Mouse (Mus musculus) MEL (cell line): Measurements from ENCODE around the gene Sox6. TPM values are rescaled to one million over a fixed set of nuclear protein-coding genes. Genes with fewer than 3 reads are reported as not detected.

Experiments
- DNase-seq: peaks from one replicate; pipeline ENCODE4 v3.0.0; 2011; ENCODE audit warnings: low read depth, low spot score
- H3K27ac ChIP-seq: 2 replicates; pipeline ENCODE4 v1.5.1; 2012; ENCODE audit warnings: low read depth, mild to moderate bottlenecking, control low read depth, low read length, moderate library complexity; ENCODE audit not compliant: control insufficient read depth
- H3K27me3 ChIP-seq, 2 experiments: fragments of 150-350 bp in 1 of 2; sonication (generic) in 1 of 2; 2 replicates each; pipeline ENCODE4 v1.6.1; 2012; ENCODE audit warnings: low read length in 2 of 2, mild to moderate bottlenecking in 2 of 2, improper control_type of control experiment in 1 of 2, moderate library complexity in 1 of 2; ENCODE audit not compliant: insufficient read depth in 2 of 2, control insufficient read depth in 1 of 2
- H3K36me3 ChIP-seq, 2 experiments: 2 replicates each; pipeline ENCODE4 v1.6.1; 2012 to 2014; ENCODE audit warnings: low read length in 2 of 2, improper control_type of control experiment in 1 of 2, inconsistent platforms in 1 of 2, mild to moderate bottlenecking in 1 of 2; ENCODE audit not compliant: insufficient read depth in 2 of 2, control insufficient read depth in 1 of 2
- H3K4me1 ChIP-seq, 2 experiments: fragments of 150-350 bp in 1 of 2; sonication (generic) in 1 of 2; 2 replicates each; pipeline ENCODE4 v1.6.1; 2012; ENCODE audit warnings: low read length in 2 of 2, improper control_type of control experiment in 1 of 2, mild to moderate bottlenecking in 1 of 2; ENCODE audit not compliant: insufficient read depth in 2 of 2, control insufficient read depth in 1 of 2
- H3K4me3 ChIP-seq, 2 experiments: fragments of 150-350 bp in 1 of 2; sonication (generic) in 1 of 2; 2 replicates each; pipeline ENCODE4 v1.5.1; 2012; ENCODE audit warnings: low read depth in 2 of 2, low read length in 2 of 2, mild to moderate bottlenecking in 2 of 2, moderate library complexity in 2 of 2, control low read depth in 1 of 2, improper control_type of control experiment in 1 of 2; ENCODE audit not compliant: control insufficient read depth in 1 of 2, insufficient read depth in 1 of 2
- H3K79me2 ChIP-seq: 2 replicates; pipeline ENCODE4 v1.6.1; 2012; ENCODE audit warnings: mild to moderate bottlenecking, low read length, moderate library complexity; ENCODE audit not compliant: control insufficient read depth, poor library complexity, insufficient read depth
- H3K9ac ChIP-seq: 2 replicates; pipeline ENCODE4 v1.6.1; 2012; ENCODE audit warnings: low read depth, mild to moderate bottlenecking, control low read depth, low read length, moderate library complexity; ENCODE audit not compliant: control insufficient read depth, poor library complexity, severe bottlenecking
- H3K9me3 ChIP-seq: fragments of 150-350 bp; sonication (generic); replicated peaks from 2 replicates; pipeline ENCODE4 v1.6.1; 2012; ENCODE audit warnings: mild to moderate bottlenecking, low read length, improper control_type of control experiment, moderate library complexity; ENCODE audit not compliant: insufficient read depth
- CHD2 ChIP-seq: IDR thresholded peaks from 2 replicates; pipeline ENCODE4 v1.6.1; 2011; ENCODE audit warnings: low read length, improper control_type of control experiment
- E2F4 ChIP-seq: IDR thresholded peaks from 2 replicates; pipeline ENCODE4 v1.6.1; 2011; ENCODE audit warnings: low read depth, low read length, improper control_type of control experiment, borderline replicate concordance
- GABPA ChIP-seq: IDR thresholded peaks from 2 replicates; pipeline ENCODE4 v1.6.1; 2012; ENCODE audit warnings: low read depth, mild to moderate bottlenecking, inconsistent platforms, low read length, improper control_type of control experiment, moderate library complexity
- HCFC1 ChIP-seq: IDR thresholded peaks from 2 replicates; pipeline ENCODE4 v1.6.1; 2012; ENCODE audit warnings: low read depth, mild to moderate bottlenecking, inconsistent platforms, low read length, improper control_type of control experiment, moderate library complexity
- JUND ChIP-seq: IDR thresholded peaks from 2 replicates; pipeline ENCODE4 v1.6.1; 2011; ENCODE audit warnings: low read depth, mild to moderate bottlenecking, improper control_type of control experiment, low read length
- MAX ChIP-seq: IDR thresholded peaks from 2 replicates; pipeline ENCODE4 v1.6.1; 2011; ENCODE audit warnings: low read length, improper control_type of control experiment
- MAZ ChIP-seq: IDR thresholded peaks from 2 replicates; pipeline ENCODE4 v1.6.1; 2012; ENCODE audit warnings: low read depth, mild to moderate bottlenecking, inconsistent platforms, low read length, improper control_type of control experiment
- MEF2A ChIP-seq: IDR thresholded peaks from 2 replicates; pipeline ENCODE4 v1.6.1; 2014; ENCODE audit warnings: low read depth, mild to moderate bottlenecking, inconsistent platforms, low read length, improper control_type of control experiment; ENCODE audit not compliant: poor library complexity, insufficient replicate concordance, severe bottlenecking; ENCODE audit errors: extremely low read depth
- MXI1 ChIP-seq: IDR thresholded peaks from 2 replicates; pipeline ENCODE4 v1.6.1; 2011; ENCODE audit warnings: mild to moderate bottlenecking, low read depth, low read length, improper control_type of control experiment
- NELFE ChIP-seq: IDR thresholded peaks from 2 replicates; pipeline ENCODE4 v1.6.1; 2011; ENCODE audit warnings: low read depth, low read length, improper control_type of control experiment
- NRF1 ChIP-seq: IDR thresholded peaks from 2 replicates; pipeline ENCODE4 v1.6.1; 2014; ENCODE audit warnings: low read depth, mild to moderate bottlenecking, inconsistent platforms, low read length, improper control_type of control experiment, moderate library complexity; ENCODE audit not compliant: poor library complexity, insufficient read depth, severe bottlenecking
- POLR2A ChIP-seq, 2 experiments: IDR thresholded peaks; 2 replicates each; pipeline ENCODE4 v1.6.1; 2011 to 2012; ENCODE audit warnings: low read length in 2 of 2, mild to moderate bottlenecking in 2 of 2, control low read depth in 1 of 2, improper control_type of control experiment in 1 of 2, low read depth in 1 of 2, moderate library complexity in 1 of 2; ENCODE audit not compliant: control insufficient read depth in 1 of 2, insufficient read depth in 1 of 2, poor library complexity in 1 of 2
- RCOR1 ChIP-seq: IDR thresholded peaks from 2 replicates; pipeline ENCODE4 v1.6.1; 2012; ENCODE audit warnings: low read depth, mild to moderate bottlenecking, inconsistent platforms, low read length, improper control_type of control experiment
- SIN3A ChIP-seq: IDR thresholded peaks from 2 replicates; pipeline ENCODE4 v1.6.1; 2012; ENCODE audit warnings: low read length, improper control_type of control experiment, inconsistent platforms
- TBP ChIP-seq: IDR thresholded peaks from 2 replicates; pipeline ENCODE4 v1.8.0; 2011; ENCODE audit warnings: low read depth, low read length, improper control_type of control experiment
- TCF12 ChIP-seq: IDR thresholded peaks from 2 replicates; pipeline ENCODE4 v1.6.1; 2014; ENCODE audit warnings: low read depth, mild to moderate bottlenecking, inconsistent platforms, low read length, improper control_type of control experiment, moderate library complexity
- USF1 ChIP-seq: IDR thresholded peaks from 2 replicates; pipeline ENCODE4 v1.6.1; 2014; ENCODE audit warnings: low read depth, mild to moderate bottlenecking, inconsistent platforms, low read length, improper control_type of control experiment, moderate library complexity
- USF2 ChIP-seq, 2 experiments: IDR thresholded peaks; 2 replicates each; pipeline ENCODE4 v1.6.1; 2011 to 2012; ENCODE audit warnings: improper control_type of control experiment in 2 of 2, low read length in 2 of 2, borderline replicate concordance in 1 of 2, inconsistent platforms in 1 of 2, low read depth in 1 of 2, mild to moderate bottlenecking in 1 of 2; ENCODE audit not compliant: insufficient read depth in 1 of 2
- ZC3H11A ChIP-seq: IDR thresholded peaks from 2 replicates; pipeline ENCODE4 v1.6.1; 2012; ENCODE audit warnings: low read depth, mild to moderate bottlenecking, inconsistent platforms, low read length, improper control_type of control experiment
- ZMIZ1 ChIP-seq: IDR thresholded peaks from 2 replicates; pipeline ENCODE4 v1.6.1; 2012; ENCODE audit warnings: low read depth, mild to moderate bottlenecking, inconsistent platforms, low read length, improper control_type of control experiment, moderate library complexity
- ZNF384 ChIP-seq: IDR thresholded peaks from 2 replicates; pipeline ENCODE4 v1.6.1; 2012; ENCODE audit warnings: low read depth, mild to moderate bottlenecking, inconsistent platforms, low read length, improper control_type of control experiment
- polyA plus RNA-seq, 2 experiments: library from polyadenylated mRNA; stranded (reverse) in 1 of 2; unstranded in 1 of 2; fragments of >175 nt in 1 of 2; fragments of >200 nt in 1 of 2; gene quantifications; 2 replicates each; pipeline versions ENCODE4 v1.2.1 to v1.2.4; 2012; ENCODE audit warnings: low replicate concordance in 2 of 2, low read depth in 1 of 2; ENCODE audit not compliant: insufficient read length in 2 of 2, insufficient read depth in 1 of 2, missing spikeins in 1 of 2
- total RNA-seq: library from RNA; depleted of rRNA; stranded (reverse); fragments of 300-350 nt; gene quantifications from 2 replicates; pipeline ENCODE4 v1.2.3, GENCODE M21; 2012

Sox6 gene
- total and polyA plus RNA-seq, 3 experiments = 2.6 to 4.6 TPM; not detected in 1

GRCm38 (mm10) chr7:115780148-115780547, 258.4 kb downstream of the Sox6 start:
- no peak overlapping the region for H3K4me3 ChIP-seq

GRCm38 (mm10) chr7:115779544-115779943, 259.1 kb downstream of the Sox6 start:
- H3K27ac ChIP-seq = no peak overlapping the region
- H3K4me1 ChIP-seq = no peaks in the 10 kb centered on the region
- H3K27me3 ChIP-seq = no peaks in the 10 kb centered on the region
- no peak overlapping the region for H3K4me3 ChIP-seq
- no peak for DNase-seq
- TF ChIP-seq USF1 = no peak
- TF ChIP-seq ZC3H11A = no peak
- no peak for TF ChIP-seq MAX
- TF ChIP-seq ZMIZ1 = no peak
- no peak for TF ChIP-seq MEF2A
- no peak for TF ChIP-seq SIN3A
- TF ChIP-seq HCFC1 = no peak
- no peak for TF ChIP-seq ZNF384
- no peak for TF ChIP-seq MAZ
- no peak for TF ChIP-seq USF2 (IDR thresholded peaks at IDR 0.05; ENCODE audit: borderline replicate concordance in 1 of 2, insufficient read depth in 1 of 2, low read depth in 1 of 2, low read length in 2 of 2)
- TF ChIP-seq RCOR1 = no peak
- TF ChIP-seq GABPA = no peak
- no peaks in the 10 kb centered on the region for H3K79me2 ChIP-seq
- no peaks in the 10 kb centered on the region for H3K36me3 ChIP-seq
- H3K9ac ChIP-seq = no peak overlapping the region
- no peaks in the 10 kb centered on the region for H3K9me3 ChIP-seq

More at GRCm38 (mm10) chr7:115780148-115780547, 258.4 kb downstream of the Sox6 start:
- TF ChIP-seq ZC3H11A = no peak
- no peak for TF ChIP-seq JUND
- no peak for TF ChIP-seq POLR2A (IDR thresholded peaks at IDR 0.05; ENCODE audit: control insufficient read depth in 1 of 2, insufficient read depth in 1 of 2, low read depth in 1 of 2, low read length in 2 of 2, poor library complexity in 1 of 2)
- TF ChIP-seq MEF2A = no peak
- TF ChIP-seq E2F4 = no peak
- no peak for TF ChIP-seq NELFE
- no peak for TF ChIP-seq CHD2
- TF ChIP-seq TBP = no peak
- TF ChIP-seq MXI1 = no peak
- TF ChIP-seq SIN3A = no peak
- no peak for TF ChIP-seq GABPA
- no peak for TF ChIP-seq MAX
- TF ChIP-seq NRF1 = no peak
- no peak for TF ChIP-seq TCF12
- no peak for TF ChIP-seq ZNF384
- TF ChIP-seq, all 39 proteins: peak for 0
- Histone ChIP-seq H3K9me3 (no peaks in the 10 kb centered on the region), H3K79me2 (no peaks in the 10 kb centered on the region), H3K27me3 (no peaks in the 10 kb centered on the region), H3K27ac (no peak overlapping the region), H3K9ac (no peak overlapping the region), H3K36me3 (no peaks in the 10 kb centered on the region), H3K4me1 (no peaks in the 10 kb centered on the region)
- DNase-seq = no peak
